Mouse (Mus musculus): ENCODE results near the gene Ppfia4.

- TF ChIP-seq POLR2A (IDR thresholded peaks at IDR 0.05; ENCODE audit: insufficient read depth, low read length) (no peak), EP300 (IDR thresholded peaks at IDR 0.05; ENCODE audit: insufficient read depth, low read depth, low read length) (no peak), CTCF (IDR thresholded peaks at IDR 0.05; ENCODE audit: low read depth, low read length) (no peak)
Measured at GRCm38 (mm10) chr1:134345075-134345474, 12.3 kb upstream of the Ppfia4 start.
